Mouse (Mus musculus) kidney, adult 2 months (tissue): Measurements from ENCODE around the gene Klf4.

Experiments
- CTCF ChIP-seq: fragments of 200-500 bp; conservative IDR thresholded peaks from 2 replicates; pipeline ENCODE4 v1.5.1; 2011; ENCODE audit warnings: low read depth, mild to moderate bottlenecking, control low read depth, low read length, moderate library complexity, mixed read lengths; ENCODE audit not compliant: insufficient read depth, insufficient read length
- POLR2A ChIP-seq: fragments of 200-500 bp; IDR thresholded peaks from one replicate; pipeline ENCODE4 v1.6.1; 2011; ENCODE audit warnings: low read depth, low read length, control low read depth

GRCm38 (mm10) chr4:55493261-55493660, 39.0 kb downstream of the Klf4 start:
- no peak for TF ChIP-seq CTCF
- no peak for TF ChIP-seq POLR2A
